Mouse (Mus musculus) adrenal gland, postnatal 14 days (tissue): ENCODE measurements at regions not wholly inside any gene's neighbourhood (a gene's known extent, or its start where the extent isn't known, plus 50 kb on each side); places are given as distances from the start of the nearest gene placed in this dataset.

Source experiments
- DNase-seq: peaks from one replicate; pipeline ENCODE4 v3.0.0; 2021; ENCODE audit warnings: mixed read lengths

DNA sequence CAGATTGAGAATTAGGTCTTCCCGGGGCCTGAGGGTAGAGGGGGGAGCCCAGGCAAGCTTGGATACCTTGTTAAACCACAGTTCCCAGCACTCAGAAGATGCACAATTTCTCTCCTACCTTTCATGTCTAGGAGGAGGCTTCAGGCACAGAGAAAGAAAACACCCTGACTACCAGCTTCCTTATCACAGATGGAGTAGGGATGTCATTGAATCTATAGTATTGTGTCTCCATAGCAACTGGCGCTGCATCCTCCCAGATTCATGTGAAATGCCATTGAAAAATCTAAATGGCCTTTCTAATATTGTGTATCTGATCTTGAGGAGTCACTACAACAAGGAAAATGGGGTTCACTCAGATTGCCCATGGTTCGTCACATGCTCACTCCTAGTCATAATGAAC is 88.8 kb upstream of the Zkscan2 start:
- no peak for DNase-seq

DNA sequence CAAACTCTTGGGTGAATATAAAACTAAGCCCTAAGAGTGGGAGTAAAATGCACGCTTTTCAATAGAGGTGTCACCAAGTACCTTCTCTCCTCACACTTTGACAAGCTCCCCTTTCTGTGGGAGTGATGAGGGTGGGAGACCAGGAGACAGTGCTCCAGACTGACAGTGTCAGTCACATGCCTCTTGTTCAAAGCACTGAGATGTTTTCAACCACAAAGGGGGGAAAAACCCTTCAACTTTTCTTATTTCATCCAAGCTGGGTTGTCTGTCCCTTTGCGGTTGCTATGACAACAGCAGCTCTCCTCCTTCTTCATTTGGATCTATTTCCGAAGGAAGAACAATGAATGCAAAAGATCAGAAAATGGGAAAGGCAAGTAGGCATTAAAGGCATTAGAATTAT is 73.5 kb upstream of the Zkscan2 start:
- DNase-seq = no peak

DNA sequence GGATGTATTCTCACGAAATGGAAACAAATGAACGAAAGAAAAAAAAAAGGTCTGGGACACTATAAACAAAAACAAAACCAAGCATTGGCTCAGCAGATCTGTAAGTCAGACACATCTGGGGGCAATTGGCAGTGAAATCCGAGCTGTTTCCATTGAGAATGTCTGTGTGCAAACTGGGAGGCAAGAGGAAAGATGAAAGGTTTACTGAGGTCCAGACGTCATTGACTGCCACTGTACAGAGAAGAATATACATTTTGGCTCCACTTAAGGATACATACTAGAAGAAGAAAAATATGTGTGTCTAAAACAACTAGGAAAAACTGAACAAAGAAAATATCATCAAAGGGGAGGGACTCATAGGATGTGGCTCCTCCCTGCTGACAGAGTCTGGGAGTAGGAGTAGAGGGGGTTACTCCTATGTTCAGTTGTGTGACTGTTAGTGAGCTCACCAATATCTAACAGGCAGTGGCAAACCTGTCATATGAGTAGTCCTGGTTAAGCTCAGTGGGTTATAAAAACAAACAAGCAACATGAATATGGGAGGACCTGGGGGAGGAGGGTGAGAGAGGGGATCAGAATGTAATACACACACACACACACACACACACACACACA is 72.2 kb upstream of the Zkscan2 start:
- no peak for DNase-seq

DNA sequence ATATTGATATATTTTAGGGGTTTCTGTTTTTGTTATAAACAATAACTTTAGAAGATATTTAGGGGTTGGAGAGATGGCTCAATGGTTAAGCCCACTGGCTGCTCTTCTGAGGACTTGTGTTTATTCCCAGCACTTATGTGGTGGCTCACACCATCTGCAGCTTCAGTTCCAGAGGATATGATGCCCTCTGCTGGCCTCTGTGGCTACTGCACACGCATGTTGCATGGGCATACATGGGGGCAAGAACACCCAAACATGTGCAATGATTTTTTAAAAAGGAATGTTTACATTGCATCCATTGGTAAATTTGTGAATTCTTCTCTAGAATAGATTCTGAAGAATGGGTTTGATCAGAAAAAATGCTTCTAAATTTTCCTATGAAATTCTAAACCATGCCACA is 66.0 kb upstream of the Zkscan2 start:
- peak; percentile 7 for DNase-seq

DNA sequence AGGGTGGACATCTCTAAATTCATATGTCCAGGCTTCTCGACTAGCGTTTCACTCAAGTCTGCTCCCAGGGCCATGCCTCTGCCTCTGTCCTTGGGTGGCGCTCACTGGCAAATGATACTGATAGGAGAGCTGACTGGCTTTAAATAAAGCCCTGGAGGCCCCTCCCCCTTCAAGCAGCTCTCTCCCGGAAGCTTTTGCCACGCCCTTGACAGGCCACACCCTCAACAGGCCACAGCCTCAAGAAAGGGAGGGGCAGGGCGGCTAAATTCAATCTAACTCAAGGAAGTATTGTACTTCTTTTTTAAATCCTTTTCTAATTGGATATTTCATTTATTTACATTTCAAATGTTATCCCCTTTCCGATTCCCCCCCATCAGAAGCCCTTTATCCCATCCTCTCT is 59.3 kb upstream of the Zkscan2 start:
- DNase-seq = no peak
